Mouse (Mus musculus) heart, postnatal 0 days (tissue): ENCODE results near the gene Rps11. TPM values are rescaled to one million over a fixed set of nuclear protein-coding genes. Genes with fewer than 3 reads are reported as not detected.

ENCODE experiments used
- ATAC-seq: fragments of 200-750 bp; cut with Nextera tagmentation; 2 replicates; pipeline ENCODE4 v1.8.0; 2017; ENCODE audit warnings: low read depth, moderate number of reproducible peaks, moderate library complexity; ENCODE audit not compliant: insufficient read depth
- DNase-seq: peaks from one replicate; pipeline ENCODE4 v3.0.0-alpha.2; 2016; ENCODE audit warnings: low spot score
- H3K27ac ChIP-seq: fragments of 300-500 bp; sonication (generic); 2 replicates; pipeline ENCODE4 v1.5.1; 2014; ENCODE audit warnings: low read depth, mild to moderate bottlenecking
- H3K27me3 ChIP-seq: fragments of 300-500 bp; sonication (generic); 2 replicates; pipeline ENCODE4 v1.6.1; 2014; ENCODE audit warnings: low read length, mixed read lengths; ENCODE audit not compliant: control insufficient read depth, insufficient read depth
- H3K36me3 ChIP-seq: fragments of 300-500 bp; sonication (generic); replicated peaks from 2 replicates; pipeline ENCODE4 v1.6.1; 2014; ENCODE audit warnings: low read length, mixed read lengths; ENCODE audit not compliant: control insufficient read depth, insufficient read depth
- H3K4me1 ChIP-seq: fragments of 300-500 bp; sonication (generic); 2 replicates; pipeline ENCODE4 v1.6.1; 2014; ENCODE audit warnings: antibody characterized with exemption; ENCODE audit not compliant: control insufficient read depth, insufficient read depth
- H3K4me2 ChIP-seq: fragments of 300-500 bp; sonication (generic); 2 replicates; pipeline ENCODE4 v1.6.1; 2014; ENCODE audit warnings: low read depth, mild to moderate bottlenecking, low read length, moderate library complexity
- H3K4me3 ChIP-seq: fragments of 300-500 bp; sonication (generic); 2 replicates; pipeline ENCODE4 v1.5.1; 2014; ENCODE audit warnings: low read depth, low read length
- H3K9ac ChIP-seq: fragments of 300-500 bp; sonication (generic); replicated peaks from 2 replicates; pipeline ENCODE4 v1.6.1; 2014; ENCODE audit warnings: low read depth, low read length, mixed read lengths
- H3K9me3 ChIP-seq: fragments of 300-500 bp; sonication (generic); replicated peaks from 2 replicates; pipeline ENCODE4 v1.6.1; 2016; ENCODE audit warnings: low read length; ENCODE audit not compliant: control insufficient read depth
- CTCF ChIP-seq: IDR thresholded peaks from 2 replicates; pipeline ENCODE4 v1.5.1; 2016; ENCODE audit warnings: antibody characterized with exemption, control low read depth, low read depth
- EP300 ChIP-seq: IDR thresholded peaks from 2 replicates; pipeline ENCODE4 v1.6.1; 2016; ENCODE audit warnings: antibody characterized with exemption, low read depth
- WGBS: fragments of 180-500 bp; shearing (Covaris S2); extraction: QIAGEN DNeasy Blood & Tissue Kit; methylation state at CpG from one replicate; pipeline ENCODE4 v1.1.7; 2014; 5-methylcytosine and 5-hydroxymethylcytosine counted together
- polyA plus RNA-seq: library from polyadenylated mRNA; unstranded; fragments of >200 nt; fragmentation: Nextera tagmentation; extraction: Ambion mirVana; gene quantifications from 2 replicates; pipeline ENCODE4 v1.2.1, GENCODE M21; 2015
- total RNA-seq: library from RNA; depleted of rRNA; stranded (reverse); fragments of >200 nt; gene quantifications from 2 replicates; pipeline ENCODE4 v1.2.3, GENCODE M21; 2014; ENCODE audit warnings: low replicate concordance

Rps11 gene
- total and polyA plus RNA-seq, 2 experiments from 2014 or later, result 730 to 1,247 TPM

DNA sequence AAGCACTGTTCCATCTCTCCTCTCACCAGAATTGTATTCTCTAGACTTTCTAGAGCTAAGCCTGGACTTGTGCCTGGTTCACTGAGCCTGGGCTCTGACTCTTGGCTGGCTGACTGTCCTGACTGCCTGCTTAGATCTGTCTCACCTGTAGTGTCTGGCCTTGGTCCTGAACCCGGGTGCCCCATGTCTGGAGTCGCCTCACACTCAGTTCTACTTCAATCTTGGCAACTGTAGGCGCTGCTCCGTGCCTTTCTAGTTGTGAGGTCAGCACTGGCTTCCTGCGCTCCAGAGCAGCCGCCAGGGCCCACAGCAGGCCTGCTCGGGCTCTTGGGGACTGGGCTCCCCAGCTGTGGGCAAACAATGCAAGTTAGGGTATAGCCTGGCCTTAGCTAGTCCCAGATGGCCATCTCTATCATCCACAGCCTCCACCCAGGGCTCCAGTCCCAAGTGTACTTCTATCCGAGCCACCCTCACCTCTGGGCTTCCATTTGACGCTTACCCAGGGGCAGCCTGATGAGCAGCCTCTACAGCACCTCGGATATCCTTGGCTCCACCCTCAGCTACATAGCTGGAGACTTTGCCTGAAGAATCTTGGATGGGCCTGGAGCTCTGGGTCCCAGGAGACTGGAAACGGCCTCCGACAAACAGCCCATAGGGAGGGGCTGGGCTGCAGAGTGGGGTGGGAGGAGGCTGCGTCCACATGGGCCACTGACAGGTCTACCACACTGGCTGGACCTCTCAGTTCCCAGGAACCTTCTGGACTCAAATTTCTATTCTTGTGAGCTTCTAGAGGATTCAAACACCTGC, 20.3 kb upstream of the Rps11 start:
- Histone ChIP-seq H3K27me3 (no peaks in the 10 kb centered on the region), H3K4me2 (no peak overlapping the region), H3K4me1 (no peaks in the 10 kb centered on the region; the same call in 1 of the 2 replicates), H3K36me3 (peaks cover 22% of the 10 kb centered on the region), H3K27ac (no peak overlapping the region), H3K4me3 (no peak overlapping the region), H3K9me3 (no peaks in the 10 kb centered on the region), H3K9ac (no peak overlapping the region)
- DNase-seq (no peak), ATAC-seq (no peak)
- 79% methylated on average over 13 of the region's 13 CpGs for WGBS
- no peak for TF ChIP-seq CTCF

DNA sequence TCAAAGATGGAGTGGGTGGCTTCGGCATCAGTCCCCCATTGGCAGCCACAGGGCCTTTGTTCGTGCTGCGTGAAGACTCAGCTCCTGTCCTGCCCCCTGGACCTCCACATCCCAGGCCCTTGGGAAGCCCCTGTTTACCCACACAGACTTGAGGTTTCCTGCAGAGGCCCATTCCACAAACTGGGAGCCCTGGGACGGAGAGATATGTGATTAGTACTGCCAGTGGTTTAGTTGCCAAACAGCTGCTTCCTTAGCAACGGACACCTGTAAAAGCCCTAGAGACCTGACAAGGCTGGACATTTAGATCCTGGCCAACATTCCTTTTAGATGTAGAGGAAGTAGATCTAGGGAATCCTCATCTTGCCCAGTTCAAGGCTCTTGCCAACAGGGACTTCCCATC, 17.7 kb upstream of the Rps11 start:
- no peak overlapping the region for H3K27ac ChIP-seq
- no peak overlapping the region for H3K9ac ChIP-seq
- no peak overlapping the region for H3K4me3 ChIP-seq
- DNase-seq, result no peak
- H3K36me3 ChIP-seq, result peaks cover 22% of the 10 kb centered on the region
- H3K9me3 ChIP-seq, result no peaks in the 10 kb centered on the region
- no peak for TF ChIP-seq CTCF
- TF ChIP-seq EP300, result no peak
- no peak overlapping the region for H3K4me2 ChIP-seq
- ATAC-seq, result no peak
- 84% methylated on average over 5 of the region's 5 CpGs for WGBS
- no peaks in the 10 kb centered on the region for H3K27me3 ChIP-seq
- H3K4me1 ChIP-seq, result no peaks in the 10 kb centered on the region; the same call in 1 of the 2 replicates

DNA sequence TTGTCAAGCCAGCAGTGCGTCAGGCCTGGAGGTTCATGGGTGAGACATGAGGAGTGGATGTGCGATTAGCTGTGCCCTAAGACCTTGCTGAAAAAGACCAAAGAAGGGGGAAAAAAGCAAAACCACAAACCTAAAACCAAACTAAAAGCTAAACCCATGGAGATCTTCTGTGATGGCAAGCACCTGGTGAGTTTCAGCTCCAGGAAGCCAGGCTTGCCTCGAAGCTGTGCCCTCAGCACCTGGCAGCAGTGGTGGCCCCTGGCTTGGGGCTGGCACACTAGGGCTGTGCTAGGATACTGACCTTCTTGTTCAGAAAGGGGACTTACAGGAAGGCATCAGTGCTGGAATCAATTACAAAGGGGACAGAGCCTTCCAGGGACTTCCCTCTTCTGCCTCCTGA, 17.1 kb upstream of the Rps11 start:
- ATAC-seq, result no peak
- H3K9me3 ChIP-seq, result no peaks in the 10 kb centered on the region
- peaks cover 22% of the 10 kb centered on the region for H3K36me3 ChIP-seq
- H3K27me3 ChIP-seq, result no peaks in the 10 kb centered on the region
- H3K4me2 ChIP-seq, result no peak overlapping the region
- no peak for TF ChIP-seq CTCF
- no peak for TF ChIP-seq EP300
- H3K27ac ChIP-seq, result no peak overlapping the region
- no peaks in the 10 kb centered on the region; the same call in 1 of the 2 replicates for H3K4me1 ChIP-seq
- H3K4me3 ChIP-seq, result no peak overlapping the region
- WGBS, result 88% methylated on average over 3 of the region's 3 CpGs
- no peak overlapping the region for H3K9ac ChIP-seq
- no peak for DNase-seq

DNA sequence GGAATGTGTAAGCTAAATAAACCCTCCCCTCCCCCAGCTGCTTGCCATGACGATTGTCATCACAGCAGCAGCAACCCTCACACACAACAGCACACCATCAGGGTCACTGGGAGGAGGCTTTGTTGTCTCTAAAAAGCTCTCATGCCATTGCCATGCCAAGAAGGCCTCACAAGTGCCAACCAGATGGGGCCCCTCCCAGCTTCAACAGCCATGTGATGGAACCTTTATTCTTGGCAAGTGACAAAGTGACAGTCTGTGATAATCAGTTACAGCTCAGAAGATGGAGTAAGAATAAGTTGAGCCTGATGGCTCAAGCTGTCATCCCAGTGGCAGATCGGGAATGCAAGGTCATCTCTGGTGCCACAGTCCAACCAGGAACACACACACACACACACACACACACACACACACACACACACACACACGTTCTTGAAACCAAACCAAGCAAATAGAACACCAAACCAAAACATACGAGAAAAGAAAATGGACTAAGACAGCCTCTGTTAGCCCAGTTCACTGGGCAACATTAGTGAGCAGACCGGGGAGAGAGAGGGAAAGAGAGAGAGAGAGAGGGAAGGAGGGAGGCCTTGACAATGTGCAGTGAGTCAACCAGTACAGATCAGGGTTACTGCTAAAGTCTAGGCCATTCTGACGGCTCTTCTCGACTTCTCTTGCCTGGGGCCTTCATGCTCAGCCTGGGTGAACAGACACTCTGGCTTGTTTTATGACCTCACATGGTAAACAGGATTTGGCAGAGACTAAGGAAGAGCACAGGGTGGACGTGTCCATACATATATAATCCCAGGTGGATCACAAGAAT, 15.9 kb upstream of the Rps11 start:
- Histone ChIP-seq H3K9ac (no peak overlapping the region), H3K4me3 (no peak overlapping the region), H3K9me3 (no peaks in the 10 kb centered on the region), H3K4me2 (no peak overlapping the region), H3K4me1 (no peaks in the 10 kb centered on the region; the same call in 1 of the 2 replicates), H3K27me3 (no peaks in the 10 kb centered on the region), H3K27ac (peak overlapping the region; percentile 53; the same call in 1 of the 2 replicates), H3K36me3 (peaks cover 15% of the 10 kb centered on the region)
- no peak for TF ChIP-seq CTCF
- no peak for TF ChIP-seq EP300
- DNase-seq (no peak), ATAC-seq (no peak)
- 69% methylated on average over 8 of the region's 8 CpGs for WGBS

DNA sequence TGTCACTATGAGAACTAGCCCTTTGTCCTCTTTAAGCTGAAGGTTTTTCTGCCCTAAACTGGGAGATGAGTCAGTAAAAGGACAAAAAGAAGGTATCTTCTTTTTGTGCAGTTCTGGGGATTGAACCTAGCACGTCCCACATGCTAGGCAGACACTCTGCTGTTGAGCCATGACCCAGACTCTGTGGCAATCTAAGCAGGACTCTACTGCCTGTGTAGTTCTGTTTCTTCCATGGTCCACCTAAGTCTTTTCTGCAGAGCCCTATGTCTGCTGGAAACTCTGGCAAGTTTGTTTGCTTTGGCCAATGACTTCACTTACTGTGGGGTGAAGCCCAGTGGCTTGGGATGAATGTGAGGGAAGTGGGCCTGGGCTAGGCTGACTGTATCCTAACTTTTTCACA, 14.2 kb upstream of the Rps11 start:
- TF ChIP-seq CTCF (no peak), EP300 (no peak)
- Histone ChIP-seq H3K27me3 (no peaks in the 10 kb centered on the region), H3K9ac (no peak overlapping the region), H3K4me2 (no peak overlapping the region), H3K4me3 (no peak overlapping the region), H3K9me3 (no peaks in the 10 kb centered on the region), H3K36me3 (0 out of 2 replicates have a peak, but pooled peaks cover 4% of the 10 kb centered on the region), H3K4me1 (no peaks in the 10 kb centered on the region; the same call in 1 of the 2 replicates), H3K27ac (no peak overlapping the region)
- DNase-seq (no peak), ATAC-seq (no peak)
- WGBS, result 79% methylated on average over 1 of the region's 1 CpGs
